Mouse (Mus musculus) right cerebral cortex, adult 2 months (tissue): Measurements from ENCODE around the gene Ifrd2.

ENCODE experiments used
- DNase-seq, 2 experiments: peaks; one replicate each; pipeline ENCODE4 v3.0.0; 2021 to 2022; ENCODE audit warnings: low spot score in 2 of 2

The Ifrd2 gene

DNA sequence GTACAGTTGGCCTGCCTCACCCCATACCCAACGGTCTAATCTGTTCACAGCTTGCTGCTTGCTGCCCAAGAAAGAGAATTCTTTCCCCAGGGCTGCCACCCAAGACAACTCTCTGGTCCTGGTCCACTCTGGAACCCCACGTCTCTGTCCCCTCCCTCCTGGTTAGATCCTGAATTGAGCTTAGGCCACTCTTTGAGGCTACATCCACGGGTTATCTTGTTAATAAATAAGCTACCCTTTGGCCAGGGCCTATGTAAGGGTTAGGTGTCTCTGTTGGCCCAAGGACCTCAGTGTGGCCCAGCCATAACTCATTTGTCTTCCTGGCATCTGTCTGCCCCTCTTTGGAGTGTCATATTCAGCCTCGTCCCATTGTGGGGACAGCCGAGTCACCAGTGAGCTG, 10.9 kb downstream of the Ifrd2 start:
- DNase-seq: no peak

- DNase-seq: no peak
Observed at GRCm38 (mm10) chr9:107599433-107599832, 12.0 kb downstream of the Ifrd2 start.

- DNase-seq: peak in 1 of 2 experiments; percentile 40
Observed at GRCm38 (mm10) chr9:107599842-107600241, 12.4 kb downstream of the Ifrd2 start.

GRCm38 (mm10) chr9:107600745-107601144, 13.3 kb downstream of the Ifrd2 start:
- DNase-seq: no peak

DNA sequence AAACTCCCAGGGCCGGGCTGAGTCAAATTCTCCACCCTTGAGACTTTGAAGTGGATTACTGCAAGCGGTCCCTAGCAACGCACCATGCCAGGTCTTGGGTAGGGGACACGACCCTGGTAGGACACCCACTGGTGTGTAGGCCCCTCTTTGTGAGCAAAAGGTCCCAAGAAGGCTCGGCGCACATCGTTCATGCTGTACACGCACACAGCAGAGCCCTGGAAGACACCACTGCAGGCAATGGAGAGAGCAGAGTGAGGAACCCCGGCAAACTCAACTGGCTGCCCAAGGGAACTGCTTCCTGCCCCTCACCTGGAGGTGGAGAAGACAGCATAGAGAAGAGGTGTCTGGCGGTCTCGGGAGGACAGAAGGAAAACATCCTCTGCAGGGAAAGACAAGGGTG, 13.8 kb downstream of the Ifrd2 start:
- no peak for DNase-seq

DNA sequence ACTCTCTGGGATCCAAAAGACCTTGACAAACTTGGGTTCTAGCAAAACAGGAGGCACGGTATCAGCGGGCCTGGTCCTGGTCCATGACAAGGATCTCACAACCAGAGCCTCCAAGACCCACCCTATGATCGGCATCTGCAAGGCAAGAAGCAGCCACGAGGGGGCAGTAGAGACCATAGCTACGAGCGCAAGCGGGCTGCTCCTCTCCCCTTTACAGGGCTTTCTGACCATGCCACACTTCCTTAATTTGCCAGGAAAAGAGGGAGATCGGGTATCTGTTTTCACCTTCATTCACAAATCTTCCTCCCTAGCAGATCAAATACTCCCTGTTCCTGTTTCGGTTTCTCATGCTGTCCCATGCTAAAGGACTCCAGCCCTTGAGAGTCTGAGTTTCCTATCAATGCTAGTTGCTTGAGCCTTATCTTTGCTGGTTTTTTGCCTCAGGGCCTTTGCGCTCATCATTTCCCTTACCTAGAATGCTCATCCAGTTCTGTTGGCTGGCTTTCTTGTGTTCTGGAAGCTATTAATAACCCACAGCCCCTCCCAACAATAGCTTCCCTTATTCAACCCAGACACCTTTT, 14.7 kb downstream of the Ifrd2 start:
- peak; percentile 91 to 96 for DNase-seq

GRCm38 (mm10) chr9:107603251-107603650, 15.8 kb downstream of the Ifrd2 start:
- no peak for DNase-seq

DNA sequence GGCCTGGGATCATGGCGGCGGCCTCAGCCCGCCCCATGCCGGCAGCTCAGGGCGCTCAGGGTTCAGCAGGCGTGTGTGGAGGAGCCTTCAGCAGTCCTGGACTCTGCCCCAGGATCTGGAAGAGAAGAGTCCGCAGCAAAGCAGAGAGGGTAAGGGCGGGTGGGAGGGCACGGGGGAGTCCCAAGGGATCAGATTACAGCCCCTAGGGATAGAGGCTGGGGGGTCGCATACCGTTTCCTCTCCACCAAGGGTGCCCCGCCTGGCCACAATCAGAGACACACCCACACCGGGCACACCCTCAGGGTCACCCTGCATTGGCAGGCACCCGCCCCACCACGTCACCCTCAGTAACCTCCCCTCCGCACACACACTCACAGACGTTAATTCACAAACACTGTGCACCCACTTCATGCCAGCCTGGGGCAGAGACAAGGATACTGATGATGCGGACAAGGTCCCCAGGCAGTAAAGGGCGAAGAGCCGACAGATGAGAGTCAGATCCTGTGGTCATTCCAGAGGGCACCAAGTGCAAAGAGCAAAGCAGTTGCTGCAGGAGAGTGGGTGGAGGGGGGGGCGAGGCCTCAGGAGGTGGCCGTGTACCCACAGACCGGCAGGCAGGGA, 17.7 kb downstream of the Ifrd2 start:
- DNase-seq: no peak

DNA sequence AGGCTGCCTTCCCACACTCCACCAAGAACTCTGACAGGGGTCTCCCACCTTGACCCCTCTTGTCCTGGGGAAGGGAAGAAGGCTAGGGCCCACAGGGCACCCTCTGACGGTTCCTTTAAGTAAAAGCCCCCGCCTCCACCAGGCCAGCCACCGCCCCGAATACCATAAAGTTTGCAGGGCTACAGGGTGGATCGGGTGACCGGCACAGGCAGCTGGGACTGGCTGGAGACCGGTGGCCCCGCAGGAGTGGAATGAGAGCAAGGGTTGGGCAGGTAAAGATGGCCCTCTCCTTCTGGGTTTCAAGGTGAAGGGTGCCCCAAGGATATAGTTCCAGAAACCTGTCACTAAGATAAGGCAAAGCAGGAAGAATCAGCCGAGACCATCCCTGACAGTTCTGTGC, 19.1 kb downstream of the Ifrd2 start:
- no peak for DNase-seq

GRCm38 (mm10) chr9:107607036-107607435, 19.6 kb downstream of the Ifrd2 start:
- DNase-seq: no peak

- no peak for DNase-seq
Observed at GRCm38 (mm10) chr9:107607653-107608245, 20.3 kb downstream of the Ifrd2 start.

- DNase-seq: no peak
Observed at GRCm38 (mm10) chr9:107608741-107609432, 21.4 kb downstream of the Ifrd2 start, which contains the start of gene Sema3b. Gene Sema3b (minus strand): TSS chr9:107609229.

DNA sequence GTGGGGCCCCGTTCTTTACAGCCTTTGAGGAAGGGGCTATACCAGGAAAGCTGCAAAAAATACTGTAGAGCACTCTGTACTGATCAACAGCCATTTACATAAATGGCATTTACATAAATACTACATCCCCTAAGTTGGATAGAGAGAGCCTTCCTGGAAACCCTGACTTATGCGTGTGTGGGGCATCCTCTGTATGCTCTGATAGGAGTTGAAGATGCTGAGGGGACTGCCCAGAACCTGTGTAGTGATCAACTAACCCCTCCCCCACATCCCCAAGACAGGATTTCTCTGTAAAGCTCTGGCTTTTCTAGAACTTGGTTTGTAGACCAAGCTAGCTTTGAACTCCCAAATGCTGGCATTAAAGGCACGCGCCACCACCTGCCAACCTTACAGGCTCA, 22.0 kb downstream of the Ifrd2 start:
- no peak for DNase-seq

- peak in 1 of 2 experiments; percentile 34 for DNase-seq
Observed at GRCm38 (mm10) chr9:107611456-107612190, 24.2 kb downstream of the Ifrd2 start.

- DNase-seq: peak; percentile 98
Observed at GRCm38 (mm10) chr9:107612191-107612944, 24.9 kb downstream of the Ifrd2 start.

- no peak for DNase-seq
Observed at GRCm38 (mm10) chr9:107612945-107613569, 25.6 kb downstream of the Ifrd2 start.

GRCm38 (mm10) chr9:107615035-107615434, 27.6 kb downstream of the Ifrd2 start:
- DNase-seq: no peak

DNA sequence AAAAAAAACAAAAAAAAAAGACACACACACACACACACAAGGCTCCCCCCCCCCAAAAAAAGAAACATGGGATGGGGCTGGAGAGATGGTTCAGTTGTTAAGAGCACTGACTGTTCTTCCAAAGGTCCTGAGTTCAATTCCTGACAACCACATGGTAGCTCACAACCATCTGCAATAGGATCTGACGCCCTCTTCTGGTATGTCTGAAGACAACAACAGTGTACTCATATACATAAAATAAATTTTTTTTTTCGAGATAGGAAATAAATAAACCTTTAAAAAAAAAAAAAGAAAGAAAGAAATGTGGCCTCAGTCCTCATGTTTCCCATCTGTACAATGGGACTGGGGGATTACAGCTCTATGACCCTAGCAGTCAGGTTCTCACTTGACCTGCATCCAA, 30.0 kb downstream of the Ifrd2 start:
- no peak for DNase-seq

- DNase-seq: no peak
Observed at GRCm38 (mm10) chr9:107618098-107618497, 30.7 kb downstream of the Ifrd2 start.

GRCm38 (mm10) chr9:107618778-107619545, 31.5 kb downstream of the Ifrd2 start:
- DNase-seq: no peak
